Mouse (Mus musculus) hindbrain, embryonic 15.5 days (tissue): ENCODE results near the gene Otof. TPM values are rescaled to one million over a fixed set of nuclear protein-coding genes. Genes with fewer than 3 reads are reported as not detected.

Source experiments
- polyA plus RNA-seq: library from polyadenylated mRNA; unstranded; fragments of >200 nt; fragmentation: Nextera tagmentation; extraction: Ambion mirVana; gene quantifications from 2 replicates; pipeline ENCODE4 v1.2.1, GENCODE M21; 2015

Otof gene
- polyA plus RNA-seq, 1 experiment from 2014 or later: 7.9 TPM

Other genes starting within 250 kb of the Otof start
- 24.8 and 25.0 TPM in 2 replicates for gene Selenoi, start 229.4 kb downstream of the Otof start, polyA plus RNA-seq
- 5.9 and 6.0 TPM in 2 replicates for gene Drc1, start 180.5 kb downstream of the Otof start, polyA plus RNA-seq
- 1.5 and 1.6 TPM in 2 replicates for gene 1700001C02Rik, start 4.1 kb upstream of the Otof start, polyA plus RNA-seq
- gene Cib4, start 83.9 kb upstream of the Otof start, polyA plus RNA-seq: not detected in 2 replicates
- gene Kcnk3, start 126.2 kb upstream of the Otof start, polyA plus RNA-seq: 11.7 and 12.8 TPM in 2 replicates
- 35.1 TPM in 2 replicates for gene Slc35f6, start 186.0 kb upstream of the Otof start, polyA plus RNA-seq
- 52.3 and 66.5 TPM in 2 replicates for gene Cenpa, start 204.8 kb upstream of the Otof start, polyA plus RNA-seq
- gene Dpysl5, start 249.6 kb upstream of the Otof start, polyA plus RNA-seq: 208 and 265 TPM in 2 replicates